Mouse (Mus musculus): ENCODE results near the gene Decr2. TPM values are rescaled to one million over a fixed set of nuclear protein-coding genes. Genes with fewer than 3 reads are reported as not detected.

Decr2 gene
- polyA plus RNA-seq, 2 experiments: 19.0 to 32.5 TPM

DNA sequence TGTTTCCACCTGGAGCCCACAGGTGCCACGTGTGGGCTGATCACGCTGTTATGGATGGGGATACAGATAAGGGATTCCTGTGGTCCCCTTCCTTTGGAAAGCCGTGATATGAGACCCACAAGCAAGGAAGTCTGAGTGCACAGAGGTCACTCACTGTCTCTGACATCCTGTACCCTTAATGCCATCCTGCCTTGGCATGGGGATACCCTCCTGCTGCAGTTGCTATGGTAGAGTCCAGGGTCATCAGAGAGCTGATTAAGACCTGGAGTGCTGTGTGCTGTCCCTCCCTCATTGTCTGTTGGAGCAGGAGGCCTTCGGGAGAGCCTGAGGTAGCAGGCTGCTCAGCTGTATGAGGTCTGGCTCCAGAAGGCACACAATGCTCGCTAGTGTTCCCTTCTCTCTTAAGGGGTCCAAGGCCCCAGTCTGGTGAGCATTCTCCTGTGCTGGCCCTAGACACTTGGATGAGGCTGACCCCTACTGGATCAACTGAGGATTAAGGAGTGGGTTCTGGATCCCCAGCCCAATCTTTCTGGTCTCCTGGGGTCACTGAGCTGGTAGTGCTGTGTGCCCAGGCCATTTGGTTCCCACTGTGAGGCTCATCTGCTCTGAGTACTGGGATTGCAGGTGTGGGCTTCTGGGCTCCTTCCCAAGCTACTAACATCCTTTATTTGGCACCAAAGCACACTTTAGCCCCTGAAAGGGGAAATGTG lies 32.4 kb upstream of the Decr2 start:
- Histone ChIP-seq H3K4me2 (replicated peaks; ENCODE audit: low read depth, low read length, severe bottlenecking) (no peak overlapping the region), H3K9ac (ENCODE audit: low read depth, low read length, severe bottlenecking) (no peak overlapping the region), H3K4me3 (replicated peaks; ENCODE audit: low read length) (no peak overlapping the region), H3K36me3 (ENCODE audit: control insufficient read depth, insufficient read depth, low read length) (peaks cover 24% of the 10 kb centered on the region), H3K27me3 (ENCODE audit: control insufficient read depth, insufficient read depth, low read length) (no peaks in the 10 kb centered on the region), H3K27ac (replicated peaks; ENCODE audit: low read depth, low read length) (no peak overlapping the region), H3K9me3 (ENCODE audit: control insufficient read depth, low read length) (no peaks in the 10 kb centered on the region), H3K4me1 (ENCODE audit: control insufficient read depth, insufficient read depth, low read length) (peaks cover 8% of the 10 kb centered on the region)
- no peak for TF ChIP-seq POLR2A (IDR thresholded peaks at IDR 0.05; ENCODE audit: borderline replicate concordance, extremely low read depth, insufficient read depth, insufficient read length)
- DNase-seq (ENCODE audit: low spot score) (no peak), ATAC-seq (ENCODE audit: low FRiP score, low read depth) (no peak)
- WGBS: 65% methylated on average over 5 of the region's 5 CpGs

DNA sequence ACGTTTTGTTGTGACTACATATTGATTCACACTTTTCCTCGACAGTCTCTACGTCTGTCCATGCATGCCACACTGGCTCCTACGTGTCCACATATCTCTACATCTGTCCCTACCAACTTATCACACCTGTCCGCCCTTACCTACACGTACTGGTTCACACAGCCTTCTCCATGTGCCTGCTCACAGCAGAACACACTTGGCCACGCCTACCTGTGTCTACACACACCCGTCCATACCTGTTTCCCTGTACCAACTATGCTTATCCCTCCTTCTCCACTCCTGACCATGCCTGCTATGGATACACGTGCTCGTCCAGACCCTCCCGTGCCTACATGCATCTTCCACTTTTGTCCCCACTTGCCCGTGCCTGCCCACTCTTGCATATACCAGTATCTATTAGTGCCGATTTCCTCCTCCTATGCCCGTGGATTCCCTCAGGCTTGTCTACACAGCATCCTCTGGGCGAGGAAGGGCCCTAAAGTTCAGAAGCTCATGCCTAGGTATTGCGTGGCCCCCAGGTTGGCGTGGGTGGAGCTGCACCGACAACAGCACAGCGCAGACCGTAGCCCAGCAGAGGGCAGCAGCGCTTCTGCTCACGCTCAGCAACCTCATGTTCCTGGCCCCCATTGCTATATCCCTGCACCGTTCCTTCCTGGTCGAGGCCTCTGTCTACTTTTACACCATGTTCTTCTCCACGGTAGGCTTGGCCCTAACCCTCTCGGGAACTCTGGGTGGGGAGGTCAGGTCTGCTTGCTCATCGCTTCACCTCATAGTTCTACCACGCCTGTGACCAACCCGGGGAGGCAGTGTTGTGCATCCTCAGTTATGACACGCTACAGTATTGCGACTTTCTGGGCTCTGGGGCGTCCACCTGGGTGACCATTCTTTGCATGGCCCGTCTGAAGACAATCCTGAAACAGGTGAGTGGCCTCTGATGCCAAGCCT lies 29.9 kb upstream of the Decr2 start:
- WGBS: 49% methylated on average over 33 of the region's 33 CpGs
- no peaks in the 10 kb centered on the region for H3K9me3 ChIP-seq (ENCODE audit: control insufficient read depth, low read length)
- peak; percentile 61 for ATAC-seq (ENCODE audit: low FRiP score, low read depth)
- no peak overlapping the region for H3K27ac ChIP-seq (replicated peaks; ENCODE audit: low read depth, low read length)
- DNase-seq (ENCODE audit: low spot score): peak; percentile 56
- peaks cover 18% of the 10 kb centered on the region for H3K27me3 ChIP-seq (ENCODE audit: control insufficient read depth, insufficient read depth, low read length)
- no peak for TF ChIP-seq POLR2A (IDR thresholded peaks at IDR 0.05; ENCODE audit: borderline replicate concordance, extremely low read depth, insufficient read depth, insufficient read length)
- H3K36me3 ChIP-seq (ENCODE audit: control insufficient read depth, insufficient read depth, low read length): peaks cover 1% of the 10 kb centered on the region; the same call in 1 of the 2 replicates
- peaks cover 8% of the 10 kb centered on the region for H3K4me1 ChIP-seq (ENCODE audit: control insufficient read depth, insufficient read depth, low read length)
- H3K9ac ChIP-seq (ENCODE audit: low read depth, low read length, severe bottlenecking): no peak overlapping the region
- H3K4me2 ChIP-seq (replicated peaks; ENCODE audit: low read depth, low read length, severe bottlenecking): no peak overlapping the region
- H3K4me3 ChIP-seq (replicated peaks; ENCODE audit: low read length): no peak overlapping the region

DNA sequence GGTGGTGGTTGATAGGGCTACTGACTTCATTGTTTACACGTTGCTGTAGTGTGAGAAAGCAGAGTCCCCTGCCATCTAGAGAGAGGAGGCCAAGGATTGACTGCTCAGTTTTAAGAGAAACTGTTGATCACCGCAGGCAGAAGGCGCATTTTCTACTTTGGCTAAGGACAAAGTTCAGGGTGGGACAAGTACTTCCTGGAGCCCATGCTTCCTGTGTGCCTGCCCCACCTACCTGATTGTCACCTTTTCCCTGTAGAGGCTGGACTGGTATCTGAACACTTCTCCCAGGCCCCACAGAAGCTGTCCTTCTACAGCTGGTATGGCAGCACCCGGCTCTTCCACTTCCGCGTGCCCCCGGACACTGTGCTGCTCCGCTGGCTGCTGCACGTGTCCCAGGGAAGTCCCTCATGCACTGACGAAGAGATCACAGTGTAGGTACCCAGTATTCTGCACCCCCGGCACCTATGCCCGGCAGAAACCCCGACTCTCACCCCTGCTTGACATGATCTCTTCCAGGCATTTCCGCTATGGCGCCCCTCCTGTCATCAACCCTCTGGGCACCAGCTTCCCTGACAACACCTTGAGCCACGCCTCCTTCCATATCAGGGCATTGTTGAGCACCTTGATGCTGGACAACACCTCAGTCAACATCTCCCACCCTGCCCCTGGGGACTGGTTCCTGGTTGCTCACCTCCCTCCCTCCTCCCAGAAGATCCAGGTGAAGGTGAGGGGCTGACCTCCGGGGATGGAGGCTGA lies 26.5 kb upstream of the Decr2 start:
- Histone ChIP-seq H3K4me2 (replicated peaks; ENCODE audit: low read depth, low read length, severe bottlenecking) (no peak overlapping the region), H3K27ac (replicated peaks; ENCODE audit: low read depth, low read length) (no peak overlapping the region), H3K4me1 (ENCODE audit: control insufficient read depth, insufficient read depth, low read length) (peaks cover 6% of the 10 kb centered on the region), H3K9ac (ENCODE audit: low read depth, low read length, severe bottlenecking) (no peak overlapping the region), H3K27me3 (ENCODE audit: control insufficient read depth, insufficient read depth, low read length) (peaks cover 52% of the 10 kb centered on the region), H3K4me3 (replicated peaks; ENCODE audit: low read length) (no peak overlapping the region), H3K36me3 (ENCODE audit: control insufficient read depth, insufficient read depth, low read length) (no peaks in the 10 kb centered on the region), H3K9me3 (ENCODE audit: control insufficient read depth, low read length) (no peaks in the 10 kb centered on the region)
- WGBS: 80% methylated on average over 17 of the region's 17 CpGs
- TF ChIP-seq POLR2A (IDR thresholded peaks at IDR 0.05; ENCODE audit: borderline replicate concordance, extremely low read depth, insufficient read depth, insufficient read length): no peak
- ATAC-seq (ENCODE audit: low FRiP score, low read depth): no peak
- DNase-seq (ENCODE audit: low spot score): no peak

DNA sequence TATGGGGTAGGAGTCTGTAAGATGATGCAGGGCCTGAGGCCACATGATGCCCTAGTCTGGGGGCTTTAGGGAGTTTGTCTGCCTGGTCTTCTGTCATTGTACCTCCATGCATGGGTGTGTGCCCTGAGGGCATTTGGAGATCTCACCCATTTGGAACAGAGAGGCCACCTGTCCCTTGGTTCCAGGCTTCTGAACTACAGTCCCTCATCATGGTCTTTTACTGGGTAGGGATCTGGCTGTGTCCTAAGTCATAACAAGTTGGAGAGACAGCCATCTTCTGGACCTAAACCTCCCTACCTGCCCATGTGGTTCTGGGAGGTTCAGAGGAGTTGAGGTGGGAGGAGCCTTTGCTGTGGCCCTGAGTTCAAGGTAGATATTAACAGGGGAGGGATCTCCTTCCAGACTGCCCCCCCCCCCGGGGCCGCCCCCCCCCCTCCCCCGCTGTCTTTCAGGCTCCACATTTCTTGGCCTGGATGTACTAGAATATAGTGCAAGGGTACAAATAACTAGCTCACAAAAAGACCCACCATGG lies 25.9 kb upstream of the Decr2 start:
- Histone ChIP-seq H3K9me3 (ENCODE audit: control insufficient read depth, low read length) (no peaks in the 10 kb centered on the region), H3K4me1 (ENCODE audit: control insufficient read depth, insufficient read depth, low read length) (peaks cover 6% of the 10 kb centered on the region), H3K9ac (ENCODE audit: low read depth, low read length, severe bottlenecking) (no peak overlapping the region), H3K27me3 (ENCODE audit: control insufficient read depth, insufficient read depth, low read length) (peaks cover 58% of the 10 kb centered on the region), H3K4me3 (replicated peaks; ENCODE audit: low read length) (no peak overlapping the region), H3K4me2 (replicated peaks; ENCODE audit: low read depth, low read length, severe bottlenecking) (no peak overlapping the region), H3K36me3 (ENCODE audit: control insufficient read depth, insufficient read depth, low read length) (no peaks in the 10 kb centered on the region), H3K27ac (replicated peaks; ENCODE audit: low read depth, low read length) (no peak overlapping the region)
- DNase-seq (ENCODE audit: low spot score) (no peak), ATAC-seq (ENCODE audit: low FRiP score, low read depth) (no peak)
- WGBS: 55% methylated on average over 3 of the region's 3 CpGs
- TF ChIP-seq POLR2A (IDR thresholded peaks at IDR 0.05; ENCODE audit: borderline replicate concordance, extremely low read depth, insufficient read depth, insufficient read length): no peak
